Mouse (Mus musculus): ENCODE data around the gene Amy2a1.
"Not testable (repeated sequence)": the region's sequence is repeated elsewhere in the genome, so short reads cannot be mapped to it uniquely, and the experiment has no call there.

DNA sequence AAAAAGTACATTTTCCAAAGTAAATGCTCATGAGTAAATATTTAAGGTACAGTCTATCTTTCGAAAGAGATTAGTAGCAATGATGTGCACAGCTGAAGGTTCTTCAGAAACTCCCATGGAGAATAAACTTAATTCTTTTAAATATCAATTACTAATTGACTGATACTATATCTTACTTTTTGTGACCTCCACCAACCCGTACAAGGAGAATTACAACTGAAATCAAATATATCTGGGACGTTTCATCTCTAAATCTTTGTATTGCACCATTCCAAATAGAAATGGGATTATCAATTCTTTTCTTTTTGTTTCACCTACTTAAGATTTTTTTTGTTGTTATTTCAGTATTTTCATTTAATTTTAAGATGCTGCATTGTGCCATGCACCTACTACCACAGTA lies at the start of gene Amy2a1:
- not testable (repeated sequence) for TF ChIP-seq CTCF (conservative IDR thresholded peaks at IDR 0.05; ENCODE audit: insufficient read depth, insufficient read length, low read depth, low read length); POLR2A (IDR thresholded peaks at IDR 0.05; ENCODE audit: low read depth, low read length)
